Comparison of ENCODE assay signal across 19 mouse cellular contexts in the genomic region with DNA sequence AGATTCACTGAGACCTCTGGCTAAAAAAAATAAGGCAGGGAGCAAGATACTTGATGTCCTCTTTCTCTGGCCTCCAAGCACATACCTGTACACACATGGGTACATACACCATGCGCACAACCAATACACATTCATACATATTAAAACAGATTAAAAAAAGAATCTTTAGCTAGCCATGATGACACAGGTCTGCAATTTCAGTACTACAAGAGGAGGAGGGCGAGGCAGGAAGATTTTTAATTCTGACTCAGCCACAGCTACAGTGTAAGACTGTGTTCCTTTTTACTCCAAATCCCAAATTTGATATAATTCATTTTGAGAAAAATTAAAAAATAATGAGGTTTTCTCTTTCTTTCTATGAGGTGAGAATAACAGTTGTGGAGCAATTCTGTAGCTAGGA.
"Had no signal": no experiment of that assay in that cellular context is flagged by ENCODE, and none has a peak within 500 bp of the region (broad histone marks: within the 10 kb centered on the region; RNA-seq: fewer than 3 reads in every experiment).

No protein-coding gene starts in this region.

- H3K4me2 ChIP-seq: lung, embryonic 15.5 days; midbrain, embryonic 11.5 days; midbrain, embryonic 13.5 days; midbrain, embryonic 15.5 days; neural tube, embryonic 13.5 days; neural tube, embryonic 15.5 days had no signal

- H3K36me3 ChIP-seq: lung, embryonic 15.5 days; midbrain, embryonic 13.5 days; midbrain, embryonic 15.5 days; neural tube, embryonic 13.5 days; neural tube, embryonic 15.5 days had no signal

- DNase-seq: liver, postnatal 0 days; lung, adult 2 months; lung, postnatal 14 days; lung, postnatal 36 days; retina, postnatal 1 day; right cerebral cortex, adult 18-20 months; right cerebral cortex, postnatal 25 days; right cerebral cortex, postnatal 4 days; spleen, adult 18-20 months; thymus, adult 2 months; thymus, postnatal 25 days; thymus, postnatal 4 days had no signal

- H3K27me3 ChIP-seq: lung, embryonic 15.5 days; megakaryocyte, embryonic 14.5 days; midbrain, embryonic 13.5 days; midbrain, embryonic 15.5 days; neural tube, embryonic 13.5 days; neural tube, embryonic 15.5 days had no signal

- H3K4me3 ChIP-seq: lung, embryonic 15.5 days; megakaryocyte, embryonic 14.5 days; midbrain, embryonic 13.5 days; midbrain, embryonic 15.5 days; neural tube, embryonic 13.5 days; neural tube, embryonic 15.5 days had no signal
